ENCODE assay signal across 8 mouse cellular contexts in the genomic region with DNA sequence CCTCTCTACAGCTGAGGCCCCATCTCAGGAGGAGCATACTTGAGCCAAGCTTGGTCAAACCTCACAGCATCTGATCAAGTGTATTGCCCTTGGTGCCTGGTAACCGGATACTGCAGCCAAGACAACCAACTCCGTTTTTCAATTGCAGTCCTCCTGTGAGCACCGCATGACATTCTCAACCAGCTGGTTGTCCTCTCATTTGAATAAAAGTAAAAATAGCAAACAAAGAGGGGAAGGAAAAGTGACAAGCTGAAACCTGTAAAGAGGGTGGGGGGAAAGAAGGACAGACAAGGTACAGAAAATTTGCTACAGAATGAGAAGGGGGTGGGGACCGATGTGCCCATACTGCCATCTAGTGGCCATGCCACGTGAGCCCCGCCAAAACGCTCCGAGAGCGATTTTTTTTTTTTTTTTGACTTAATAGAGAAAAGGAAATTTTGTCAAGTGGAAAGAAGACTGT.
DNase-seq lines count a peak whose midpoint lies in the region; ATAC-seq lines count a peak whose summit lies in the region.

No protein-coding gene starts in this region.

- H3K4me2 ChIP-seq in embryonic facial prominence, embryonic 11.5 days (ENCODE audit: low read depth, low read length) = peak overlapping the region; percentile 21; the same call in 1 of the 2 replicates

- H3K9ac ChIP-seq in embryonic facial prominence, embryonic 11.5 days (replicated peaks; ENCODE audit: low read length) = no peak overlapping the region

- H3K27ac ChIP-seq in embryonic facial prominence, embryonic 11.5 days (replicated peaks; ENCODE audit: low read depth, low read length) = no peak overlapping the region

- H3K36me3 ChIP-seq in embryonic facial prominence, embryonic 11.5 days (replicated peaks; ENCODE audit: control insufficient read depth, insufficient read depth, low read depth, low read length) = no peaks in the 10 kb centered on the region

- WGBS in embryonic facial prominence, embryonic 11.5 days = 3% methylated on average over 9 of the region's 9 CpGs

- intact Hi-C loops in heart, postnatal 36 days (cut with DNase I) = loop anchor here (5.0 kb wide), 1 partner anchor 786 kb away; no protein-coding TSS in a partner anchor

- H3K4me1 ChIP-seq in embryonic facial prominence, embryonic 11.5 days (ENCODE audit: control insufficient read depth, insufficient read depth, low read length) = no peaks in the 10 kb centered on the region

- peak; percentile 75 for ATAC-seq in cerebellum, adult (ENCODE audit: insufficient number of reproducible peaks, low FRiP score, low TSS enrichment)
- ATAC-seq in embryonic facial prominence, embryonic 11.5 days (replicated peaks; ENCODE audit: insufficient number of reproducible peaks, low FRiP score, low TSS enrichment, low read depth) = no peak

- DNase-seq in cerebellum, adult 11-12 months = no peak
- DNase-seq in adrenal gland, adult 2 months = peak; percentile 31
- DNase-seq in embryonic facial prominence, embryonic 11.5 days (ENCODE audit: low spot score) = peak; percentile 75
- peak; percentile 11 to 19 for DNase-seq in heart, postnatal 36 days
- peak; percentile 34 for DNase-seq in layer of hippocampus, adult 9-11 months
- peak; percentile 46 for DNase-seq in lung, postnatal 14 days
- DNase-seq in right cerebral cortex, adult 2 months (ENCODE audit: low spot score in 2 of 2) = peak; percentile 73 to 78

- H3K27me3 ChIP-seq in embryonic facial prominence, embryonic 11.5 days (ENCODE audit: control insufficient read depth, insufficient read depth, low read length) = no peaks in the 10 kb centered on the region

- H3K4me3 ChIP-seq in embryonic facial prominence, embryonic 11.5 days (ENCODE audit: low read depth, low read length) = no peak overlapping the region

- no peaks in the 10 kb centered on the region for H3K9me3 ChIP-seq in embryonic facial prominence, embryonic 11.5 days (replicated peaks; ENCODE audit: control insufficient read depth, low read length)
